Mouse (Mus musculus): ENCODE data around the gene Hspa1l. TPM values are rescaled to one million over a fixed set of nuclear protein-coding genes. Genes with fewer than 3 reads are reported as not detected.

Gene Hspa1l
- polyA plus RNA-seq, 1 experiment from 2014 or later, result 2.1 TPM

DNA sequence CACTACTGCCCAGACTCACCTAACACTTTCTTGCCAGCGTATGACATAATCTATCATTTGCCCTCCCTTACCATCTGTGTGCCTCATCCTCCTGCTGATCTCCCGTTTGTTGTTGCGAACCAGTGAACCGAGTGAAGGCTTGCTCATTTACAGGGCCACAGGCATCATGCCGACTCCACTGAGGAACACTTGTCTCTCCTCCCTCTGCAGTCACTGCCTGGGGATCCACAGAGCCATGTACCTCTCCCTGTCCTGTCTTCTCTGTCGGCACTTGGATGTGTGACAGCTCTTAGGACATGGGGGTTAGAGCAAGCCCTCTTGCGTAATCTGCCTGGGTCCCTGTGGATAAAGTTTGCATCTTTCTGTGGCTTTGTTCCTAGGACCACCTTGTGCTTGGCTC is 37.1 kb downstream of the Hspa1l start:
- H3K27me3 ChIP-seq (replicated peaks), result no peaks in the 10 kb centered on the region
- 95% methylated on average over 7 of the region's 7 CpGs for WGBS
- H3K4me3 ChIP-seq, result no peak overlapping the region
- peaks cover 99% of the 10 kb centered on the region for H3K36me3 ChIP-seq
- no peak for ATAC-seq (ENCODE audit: extremely low read depth, insufficient number of reproducible peaks, low FRiP score, low TSS enrichment)
- no peaks in the 10 kb centered on the region for H3K9me3 ChIP-seq
- H3K27ac ChIP-seq (replicated peaks), result no peak overlapping the region
- H3K4me2 ChIP-seq, result no peak overlapping the region
- H3K9ac ChIP-seq, result no peak overlapping the region
- no peaks in the 10 kb centered on the region for H3K4me1 ChIP-seq

DNA sequence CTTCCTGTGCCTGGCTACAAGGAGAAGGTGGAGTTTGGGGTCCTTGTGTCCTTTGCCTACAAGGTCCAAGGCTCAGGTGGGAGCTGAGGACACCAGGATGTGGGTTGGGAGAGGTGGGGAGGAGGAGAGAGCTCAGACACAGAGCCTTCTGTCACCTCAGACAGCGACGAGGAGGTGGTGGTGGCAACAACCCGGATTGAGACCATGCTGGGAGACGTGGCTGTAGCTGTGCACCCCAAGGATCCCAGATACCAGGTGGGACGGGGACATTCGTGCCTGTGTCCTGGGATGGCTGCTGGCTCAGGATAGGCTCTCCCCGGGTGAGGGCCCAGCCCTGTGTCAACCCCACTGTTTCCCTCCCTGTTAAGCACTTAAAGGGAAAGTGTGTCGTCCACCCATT is 38.9 kb downstream of the Hspa1l start:
- ATAC-seq (ENCODE audit: extremely low read depth, insufficient number of reproducible peaks, low FRiP score, low TSS enrichment), result no peak
- WGBS, result 93% methylated on average over 8 of the region's 8 CpGs
- H3K9me3 ChIP-seq, result no peaks in the 10 kb centered on the region

DNA sequence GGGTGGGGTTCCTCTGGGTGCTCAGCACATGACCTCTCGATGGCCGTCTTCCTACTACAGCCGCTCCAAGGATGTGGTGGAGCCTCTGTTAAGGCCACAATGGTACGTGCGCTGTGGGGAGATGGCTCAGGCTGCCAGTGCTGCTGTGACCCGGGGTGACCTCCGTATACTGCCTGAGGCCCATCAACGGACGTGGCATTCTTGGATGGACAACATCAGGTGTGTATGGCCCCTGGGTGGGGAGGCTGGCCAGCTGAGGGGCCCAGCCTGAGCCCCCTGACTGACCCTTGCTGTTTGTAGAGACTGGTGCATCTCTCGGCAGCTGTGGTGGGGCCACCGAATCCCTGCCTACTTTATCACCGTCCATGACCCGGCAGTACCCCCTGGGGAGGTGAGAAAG is 39.9 kb downstream of the Hspa1l start:
- Histone ChIP-seq H3K36me3 (peaks cover 90% of the 10 kb centered on the region), H3K4me1 (peaks cover 16% of the 10 kb centered on the region), H3K4me2 (no peak overlapping the region), H3K27ac (replicated peaks) (no peak overlapping the region), H3K9ac (no peak overlapping the region), H3K9me3 (no peaks in the 10 kb centered on the region), H3K4me3 (no peak overlapping the region), H3K27me3 (replicated peaks) (no peaks in the 10 kb centered on the region)
- 81% methylated on average over 13 of the region's 13 CpGs for WGBS
- no peak for ATAC-seq (ENCODE audit: extremely low read depth, insufficient number of reproducible peaks, low FRiP score, low TSS enrichment)

More for the DNA sequence above, 38.9 kb downstream of the Hspa1l start:
- Histone ChIP-seq H3K4me1 (peaks cover 10% of the 10 kb centered on the region), H3K36me3 (peaks cover 100% of the 10 kb centered on the region), H3K4me2 (no peak overlapping the region), H3K27ac (replicated peaks) (no peak overlapping the region), H3K4me3 (no peak overlapping the region), H3K9ac (no peak overlapping the region), H3K27me3 (replicated peaks) (no peaks in the 10 kb centered on the region)

DNA sequence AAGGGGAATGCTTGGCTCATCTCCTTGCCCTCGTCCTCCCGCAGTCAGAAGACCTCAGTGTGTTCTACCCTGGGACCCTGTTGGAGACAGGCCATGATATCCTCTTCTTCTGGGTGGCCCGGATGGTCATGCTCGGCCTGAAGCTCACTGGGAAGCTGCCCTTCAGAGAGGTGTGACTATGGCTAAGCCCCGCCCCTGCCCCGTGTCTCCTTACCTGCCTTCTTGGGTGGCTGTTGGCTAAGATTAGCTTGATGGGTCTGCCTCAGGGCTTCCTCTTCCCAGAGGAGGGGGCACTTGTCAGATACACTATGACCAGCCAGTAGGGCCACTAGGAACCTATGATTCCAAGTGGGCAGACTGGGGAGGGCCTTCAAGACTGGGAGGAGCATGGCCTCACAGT is 40.7 kb downstream of the Hspa1l start:
- no peak for ATAC-seq (ENCODE audit: extremely low read depth, insufficient number of reproducible peaks, low FRiP score, low TSS enrichment)
- peaks cover 16% of the 10 kb centered on the region for H3K4me1 ChIP-seq
- H3K27ac ChIP-seq (replicated peaks), result no peak overlapping the region
- no peaks in the 10 kb centered on the region for H3K27me3 ChIP-seq (replicated peaks)
- H3K4me2 ChIP-seq, result no peak overlapping the region
- no peak overlapping the region for H3K9ac ChIP-seq
- 75% methylated on average over 6 of the region's 6 CpGs for WGBS
- peaks cover 82% of the 10 kb centered on the region for H3K36me3 ChIP-seq
- no peaks in the 10 kb centered on the region for H3K9me3 ChIP-seq
- no peak overlapping the region for H3K4me3 ChIP-seq

DNA sequence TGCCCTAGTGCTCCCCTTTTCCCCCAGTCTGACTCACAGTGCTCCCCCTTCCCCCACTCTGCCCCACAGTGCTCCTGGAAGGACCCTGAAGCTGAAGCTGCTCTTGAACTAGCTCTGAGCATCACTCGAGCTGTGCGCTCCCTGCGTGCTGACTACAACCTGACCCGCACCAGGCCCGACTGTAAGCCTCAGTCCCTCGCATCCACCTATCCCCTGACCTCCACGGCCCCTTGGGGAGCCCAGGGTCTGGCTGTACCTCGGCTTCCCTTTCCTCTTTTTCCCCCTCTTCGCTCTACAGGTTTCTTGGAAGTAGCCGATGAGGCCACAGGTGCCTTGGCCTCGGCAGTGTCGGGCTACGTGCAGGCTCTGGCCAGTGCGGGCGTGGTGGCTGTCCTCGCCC is 42.8 kb downstream of the Hspa1l start:
- Histone ChIP-seq H3K4me3 (no peak overlapping the region), H3K9me3 (no peaks in the 10 kb centered on the region), H3K4me2 (no peak overlapping the region), H3K36me3 (peaks cover 61% of the 10 kb centered on the region), H3K27ac (replicated peaks) (no peak overlapping the region), H3K27me3 (replicated peaks) (peaks cover 4% of the 10 kb centered on the region; the same call in 1 of the 2 replicates), H3K9ac (no peak overlapping the region), H3K4me1 (peaks cover 16% of the 10 kb centered on the region)
- WGBS, result 87% methylated on average over 16 of the region's 16 CpGs
- no peak for ATAC-seq (ENCODE audit: extremely low read depth, insufficient number of reproducible peaks, low FRiP score, low TSS enrichment)

DNA sequence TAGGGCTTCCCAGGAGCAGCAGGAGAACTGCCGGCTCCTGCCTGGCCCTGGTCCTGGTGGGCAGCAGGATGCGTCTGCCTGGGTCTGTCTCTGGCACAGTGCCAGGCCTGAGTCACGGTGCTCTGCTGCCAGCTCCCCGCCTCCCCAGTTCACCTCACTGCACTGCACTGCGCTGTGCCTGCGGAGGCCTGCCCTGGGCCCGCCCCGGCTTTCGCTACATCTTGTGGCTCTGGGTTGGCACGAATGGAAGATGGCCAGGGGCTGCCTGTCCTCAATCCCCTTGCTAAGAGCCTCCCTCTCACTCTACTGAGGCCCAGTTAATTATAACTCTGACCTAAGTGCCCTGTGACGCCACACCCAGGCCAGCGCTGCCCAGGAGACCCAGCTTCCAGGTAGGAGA is 43.9 kb downstream of the Hspa1l start, which contains the start of gene Vwa7:
Gene Vwa7 (plus strand): TSS at position 204 of the 400 bp plus-strand sequence.
- Histone ChIP-seq H3K9me3 (no peaks in the 10 kb centered on the region), H3K27me3 (replicated peaks) (peaks cover 4% of the 10 kb centered on the region; the same call in 1 of the 2 replicates), H3K4me3 (no peak within 1 kb of the TSS), H3K27ac (replicated peaks) (peak within 1 kb of the TSS; percentile 41; the same call in 1 of the 2 replicates), H3K9ac (peak within 1 kb of the TSS; percentile 64), H3K4me2 (no peak within 1 kb of the TSS), H3K4me1 (peaks cover 24% of the 10 kb centered on the region), H3K36me3 (peaks cover 50% of the 10 kb centered on the region)
- 42% methylated on average over 12 of the region's 12 CpGs for WGBS
- ATAC-seq (ENCODE audit: extremely low read depth, insufficient number of reproducible peaks, low FRiP score, low TSS enrichment), result no peak

DNA sequence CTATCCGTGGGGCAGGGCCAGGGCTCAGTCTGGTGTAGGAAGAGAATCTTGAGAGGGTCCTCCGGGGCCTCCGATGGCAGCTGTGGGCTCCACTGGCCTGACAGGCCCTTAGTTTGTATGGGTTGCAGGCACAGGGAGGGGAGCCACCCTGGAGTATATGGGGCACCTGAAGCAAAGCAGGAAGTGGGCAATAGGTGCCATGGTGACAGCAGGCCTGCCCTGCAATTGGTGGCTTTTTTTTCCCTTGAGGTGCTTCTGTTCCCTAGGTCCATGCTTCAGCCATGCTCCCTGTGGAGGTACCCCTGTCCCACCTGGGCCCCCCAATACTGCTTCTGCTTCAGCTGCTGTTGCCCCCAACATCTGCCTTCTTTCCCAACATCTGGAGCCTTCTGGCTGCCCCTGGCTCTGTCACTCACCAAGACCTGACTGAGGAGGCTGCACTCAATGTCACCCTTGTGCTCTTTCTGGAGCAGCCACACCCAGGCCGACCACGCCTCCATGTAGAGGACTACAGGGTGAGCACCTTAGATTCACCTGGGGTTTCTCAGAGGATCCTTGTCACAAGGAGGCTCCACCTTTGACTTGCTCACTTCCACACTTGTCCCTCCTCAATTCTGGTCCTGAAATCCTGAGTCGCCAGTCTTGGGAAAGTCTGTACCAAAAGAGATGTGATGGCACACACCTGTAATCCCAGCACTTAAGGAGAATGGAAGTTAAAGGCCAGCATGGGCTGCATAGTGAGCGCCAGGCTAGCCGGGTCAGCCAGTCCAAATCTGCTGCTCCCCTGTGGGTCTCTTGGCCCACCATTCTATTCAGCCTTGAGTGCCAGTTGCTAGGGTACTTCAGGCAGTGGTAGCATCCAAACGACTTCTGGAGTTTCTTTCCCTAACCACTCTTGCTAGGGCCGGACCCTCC is 44.5 kb downstream of the Hspa1l start:
- Histone ChIP-seq H3K4me3 (no peak overlapping the region), H3K27me3 (replicated peaks) (peaks cover 4% of the 10 kb centered on the region; the same call in 1 of the 2 replicates), H3K9ac (peak overlapping the region; percentile 64), H3K4me1 (peaks cover 31% of the 10 kb centered on the region), H3K27ac (replicated peaks) (peak overlapping the region; percentile 41; the same call in 1 of the 2 replicates), H3K4me2 (no peak overlapping the region), H3K36me3 (peaks cover 44% of the 10 kb centered on the region), H3K9me3 (no peaks in the 10 kb centered on the region)
- no peak for ATAC-seq (ENCODE audit: extremely low read depth, insufficient number of reproducible peaks, low FRiP score, low TSS enrichment)
- WGBS, result 73% methylated on average over 10 of the region's 10 CpGs

DNA sequence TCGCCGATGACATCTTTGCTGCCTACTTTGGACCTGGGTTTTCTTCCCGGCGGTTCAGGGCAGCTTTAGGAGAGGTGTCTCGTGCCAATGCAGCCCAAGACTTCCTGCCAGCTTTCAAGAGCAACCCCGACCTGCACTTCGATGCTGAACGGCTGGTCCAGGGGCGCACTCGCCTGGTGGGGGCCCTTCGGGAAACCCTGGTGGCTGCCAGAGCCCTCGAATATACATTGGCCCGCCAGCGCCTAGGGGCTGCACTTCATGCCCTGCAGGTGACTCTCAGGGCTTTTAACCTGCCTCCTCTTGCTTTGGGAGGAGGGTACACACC is 45.2 kb downstream of the Hspa1l start:
- no peak overlapping the region for H3K27ac ChIP-seq (replicated peaks)
- peaks cover 38% of the 10 kb centered on the region for H3K36me3 ChIP-seq
- peaks cover 34% of the 10 kb centered on the region for H3K4me1 ChIP-seq
- WGBS, result 70% methylated on average over 14 of the region's 14 CpGs
- no peak for ATAC-seq (ENCODE audit: extremely low read depth, insufficient number of reproducible peaks, low FRiP score, low TSS enrichment)
- no peak overlapping the region for H3K9ac ChIP-seq
- no peak overlapping the region for H3K4me3 ChIP-seq
- H3K27me3 ChIP-seq (replicated peaks), result peaks cover 4% of the 10 kb centered on the region; the same call in 1 of the 2 replicates
- H3K4me2 ChIP-seq, result no peak overlapping the region
- H3K9me3 ChIP-seq, result no peaks in the 10 kb centered on the region

DNA sequence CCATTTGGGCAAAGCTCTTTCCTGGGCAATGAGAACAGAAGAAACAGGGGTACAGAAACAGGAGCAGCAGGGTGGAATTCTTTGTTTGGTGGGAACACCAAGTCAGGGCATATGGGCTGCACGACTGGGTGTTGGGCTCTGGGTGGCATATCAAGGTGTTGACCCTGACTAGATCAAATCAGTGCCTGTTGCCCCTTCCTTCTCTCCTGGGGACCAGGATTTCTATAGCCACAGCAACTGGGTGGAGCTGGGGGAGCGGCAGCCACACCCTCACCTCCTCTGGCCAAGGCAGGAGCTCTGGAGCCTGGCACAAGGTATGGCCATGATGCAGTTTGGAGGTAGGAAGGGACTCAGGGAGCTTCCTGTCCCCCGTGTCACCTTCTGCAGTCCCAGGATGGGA is 45.7 kb downstream of the Hspa1l start:
- 67% methylated on average over 3 of the region's 3 CpGs for WGBS
- no peak overlapping the region for H3K4me2 ChIP-seq
- H3K4me3 ChIP-seq, result no peak overlapping the region
- ATAC-seq (ENCODE audit: extremely low read depth, insufficient number of reproducible peaks, low FRiP score, low TSS enrichment), result no peak
- H3K9ac ChIP-seq, result no peak overlapping the region
- H3K4me1 ChIP-seq, result peaks cover 39% of the 10 kb centered on the region
- no peaks in the 10 kb centered on the region for H3K9me3 ChIP-seq
- H3K36me3 ChIP-seq, result peaks cover 33% of the 10 kb centered on the region
- H3K27ac ChIP-seq (replicated peaks), result no peak overlapping the region
- peaks cover 4% of the 10 kb centered on the region; the same call in 1 of the 2 replicates for H3K27me3 ChIP-seq (replicated peaks)

DNA sequence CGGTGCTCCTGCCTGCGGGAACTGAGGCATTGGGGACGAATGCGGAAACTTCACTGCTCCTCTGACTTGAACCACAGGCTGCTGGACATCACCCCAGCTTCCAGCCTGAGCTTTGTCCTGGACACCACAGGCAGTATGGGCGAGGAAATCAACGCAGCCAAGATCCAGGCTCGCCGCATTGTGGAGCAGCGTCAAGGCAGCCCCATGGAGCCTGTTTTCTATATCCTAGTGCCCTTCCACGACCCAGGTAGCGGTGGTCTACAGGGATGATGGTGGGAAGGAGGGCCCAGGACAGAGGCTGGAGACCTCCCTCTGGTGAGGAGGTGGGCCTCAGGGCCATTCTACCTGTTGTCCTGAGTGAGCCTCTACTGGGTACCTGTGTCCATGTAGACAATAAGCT is 47.4 kb downstream of the Hspa1l start:
- 77% methylated on average over 11 of the region's 11 CpGs for WGBS
- no peaks in the 10 kb centered on the region for H3K9me3 ChIP-seq
- H3K36me3 ChIP-seq, result peaks cover 15% of the 10 kb centered on the region
- H3K27ac ChIP-seq (replicated peaks), result no peak overlapping the region
- no peak overlapping the region for H3K4me3 ChIP-seq
- H3K4me1 ChIP-seq, result peaks cover 56% of the 10 kb centered on the region
- ATAC-seq (ENCODE audit: extremely low read depth, insufficient number of reproducible peaks, low FRiP score, low TSS enrichment), result no peak
- H3K4me2 ChIP-seq, result no peak overlapping the region
- H3K27me3 ChIP-seq (replicated peaks), result peaks cover 4% of the 10 kb centered on the region; the same call in 1 of the 2 replicates
- no peak overlapping the region for H3K9ac ChIP-seq

DNA sequence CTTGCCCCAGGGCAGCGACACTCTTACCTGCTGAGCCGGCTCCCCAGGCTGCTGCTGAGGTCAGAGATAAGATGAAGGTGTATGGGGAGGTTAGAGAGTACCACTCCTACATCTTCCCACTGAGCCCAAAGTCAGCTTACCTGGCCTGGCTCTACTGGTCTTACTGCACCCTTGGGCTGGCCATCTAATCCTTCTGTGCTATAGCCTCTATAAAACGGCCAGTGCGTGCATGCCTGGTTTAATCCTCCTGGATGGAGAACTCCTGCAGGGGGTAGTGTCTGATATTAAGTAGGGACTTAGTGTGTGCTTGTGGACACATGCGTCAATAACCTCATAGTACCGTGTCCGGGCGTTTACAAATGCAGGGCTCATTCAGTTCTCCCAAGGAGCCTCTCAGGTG is 48.0 kb downstream of the Hspa1l start:
- peaks cover 9% of the 10 kb centered on the region for H3K36me3 ChIP-seq
- WGBS, result 80% methylated on average over 8 of the region's 8 CpGs
- peaks cover 4% of the 10 kb centered on the region; the same call in 1 of the 2 replicates for H3K27me3 ChIP-seq (replicated peaks)
- H3K9ac ChIP-seq, result no peak overlapping the region
- peaks cover 62% of the 10 kb centered on the region for H3K4me1 ChIP-seq
- ATAC-seq (ENCODE audit: extremely low read depth, insufficient number of reproducible peaks, low FRiP score, low TSS enrichment), result no peak
- no peak overlapping the region for H3K4me3 ChIP-seq
- H3K4me2 ChIP-seq, result no peak overlapping the region
- H3K9me3 ChIP-seq, result no peaks in the 10 kb centered on the region
- no peak overlapping the region for H3K27ac ChIP-seq (replicated peaks)
